Mouse (Mus musculus) ES-E14 (cell line): ENCODE data around the gene Epop. TPM values are rescaled to one million over a fixed set of nuclear protein-coding genes. Genes with fewer than 3 reads are reported as not detected.

Source experiments
- DNase-seq: peaks from one replicate; pipeline ENCODE4 v3.0.0-alpha.2; 2013; ENCODE audit warnings: low read depth, low spot score
- H3K27ac ChIP-seq: 2 replicates; pipeline ENCODE4 v1.5.1; 2012; ENCODE audit warnings: low read depth, mild to moderate bottlenecking, low read length, moderate library complexity, mixed read lengths; ENCODE audit not compliant: poor library complexity, insufficient read depth, severe bottlenecking
- H3K36me3 ChIP-seq: 2 replicates; pipeline ENCODE4 v1.6.1; 2012; ENCODE audit warnings: mild to moderate bottlenecking, low read length, moderate library complexity, mixed read lengths; ENCODE audit not compliant: control insufficient read depth, poor library complexity, insufficient read depth, severe bottlenecking
- H3K4me1 ChIP-seq, 2 experiments: fragments of 150-350 bp in 1 of 2; sonication (generic) in 1 of 2; 2 replicates each; pipeline ENCODE4 v1.6.1; 2012; ENCODE audit warnings: low read length in 2 of 2, mild to moderate bottlenecking in 1 of 2, mixed read lengths in 1 of 2; ENCODE audit not compliant: control insufficient read depth in 2 of 2, insufficient read depth in 2 of 2, poor library complexity in 1 of 2
- H3K4me3 ChIP-seq, 2 experiments: fragments of 150-350 bp in 1 of 2; sonication (generic) in 1 of 2; 2 replicates each; pipeline ENCODE4 v1.5.1; 2012; ENCODE audit warnings: low read length in 2 of 2, low read depth in 1 of 2, mild to moderate bottlenecking in 1 of 2, mixed read lengths in 1 of 2; ENCODE audit not compliant: insufficient read depth in 1 of 2, poor library complexity in 1 of 2, severe bottlenecking in 1 of 2
- H3K9ac ChIP-seq: 2 replicates; pipeline ENCODE4 v1.6.1; 2012; ENCODE audit warnings: low read depth, mild to moderate bottlenecking, low read length, mixed read lengths; ENCODE audit not compliant: poor library complexity, insufficient read depth, severe bottlenecking
- H3K9me3 ChIP-seq: fragments of 150-350 bp; sonication (generic); 2 replicates; pipeline ENCODE4 v1.6.1; 2012; ENCODE audit warnings: low read depth, mild to moderate bottlenecking, low read length; ENCODE audit not compliant: control insufficient read depth, insufficient read depth
- CHD2 ChIP-seq: IDR thresholded peaks from 2 replicates; pipeline ENCODE4 v1.6.1; 2014; ENCODE audit warnings: mild to moderate bottlenecking, low read depth, low read length, inconsistent platforms
- HCFC1 ChIP-seq: IDR thresholded peaks from 2 replicates; pipeline ENCODE4 v1.6.1; 2012; ENCODE audit warnings: low read length, inconsistent platforms, borderline replicate concordance; ENCODE audit not compliant: insufficient read depth
- MAFK ChIP-seq: IDR thresholded peaks from 2 replicates; pipeline ENCODE4 v1.6.1; 2014; ENCODE audit warnings: mild to moderate bottlenecking, low read depth, low read length, inconsistent platforms; ENCODE audit not compliant: insufficient read depth
- ZC3H11A ChIP-seq: IDR thresholded peaks from 2 replicates; pipeline ENCODE4 v1.6.1; 2012; ENCODE audit warnings: low read depth, mild to moderate bottlenecking, inconsistent platforms, low read length, borderline replicate concordance
- ZNF384 ChIP-seq: IDR thresholded peaks from 2 replicates; pipeline ENCODE4 v1.6.1; 2012; ENCODE audit warnings: low read depth, low read length, inconsistent platforms
- in situ Hi-C, 2 experiments: fragments of 600-800 bp; cut with MboI; formaldehyde crosslinking; loops; one replicate each; pipeline ENCODE4 v1.15.1; 2025; ENCODE audit warnings: low sequenced_read_pairs in 2 of 2, inconsistent platforms in 1 of 2; ENCODE audit not compliant: unreplicated experiment in 2 of 2
- total RNA-seq: library from RNA; depleted of rRNA; stranded (reverse); fragments of 300-350 nt; gene quantifications from 2 replicates; pipeline ENCODE4 v1.2.3, GENCODE M21; 2012

Gene Epop
- total RNA-seq, 1 experiment = 109 TPM

DNA sequence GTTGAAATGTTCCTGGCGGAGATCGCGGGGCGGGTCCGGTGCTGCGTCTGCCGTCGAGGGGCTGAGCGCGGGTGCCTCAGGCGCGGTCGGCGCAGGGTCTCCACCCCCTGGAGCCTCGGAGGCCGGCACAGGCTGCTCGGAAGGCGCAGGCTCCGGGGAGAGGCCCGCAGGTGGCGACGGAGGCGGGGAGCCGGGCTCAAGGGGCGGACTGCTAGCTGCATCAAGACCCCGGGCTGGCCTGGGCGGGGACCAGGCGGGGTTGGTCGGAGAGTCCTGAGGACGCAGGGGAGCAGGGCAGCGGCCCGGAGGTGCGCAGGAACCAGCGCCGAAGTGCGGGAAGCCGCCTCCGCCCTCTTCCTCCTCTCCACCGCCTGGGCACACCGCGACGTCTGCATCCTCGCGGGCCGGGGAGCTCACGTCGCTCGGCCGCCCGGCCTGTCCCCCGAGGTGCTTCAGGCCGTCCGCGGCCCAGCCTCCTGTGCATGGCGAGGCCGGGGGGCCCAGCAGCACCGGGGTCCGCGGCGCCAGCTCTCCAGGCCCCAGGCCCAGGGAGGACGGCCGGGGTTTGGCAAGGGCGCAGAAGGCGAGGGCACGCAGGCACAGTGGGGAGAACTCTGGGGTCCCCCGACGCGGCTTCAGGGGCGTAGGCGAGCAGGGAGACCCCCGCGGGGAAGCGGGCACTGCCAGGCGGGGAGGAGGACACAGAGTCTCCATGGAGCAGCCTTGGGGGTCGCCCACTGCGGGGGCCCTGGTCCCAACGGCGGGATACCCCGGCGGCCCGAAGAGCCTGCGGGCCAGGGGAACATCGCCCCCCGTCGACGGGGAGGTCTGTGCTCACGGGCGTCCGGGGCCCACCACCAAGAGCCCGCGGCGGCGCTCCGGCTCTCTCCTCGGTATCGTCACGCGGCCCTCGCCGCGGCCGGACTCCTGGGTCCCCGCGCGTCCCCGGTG is 659 bp downstream of the Epop start:
- in situ Hi-C loops = no loop called here
- Histone ChIP-seq H3K9ac (peak overlapping the region; percentile 96), H3K4me1 (peaks cover 4 to 19% of the 10 kb centered on the region in 2 experiments; a peak in 2 of 4 replicates), H3K9me3 (no peaks in the 10 kb centered on the region), H3K27ac (peak overlapping the region; percentile 75; the same call in 1 of the 2 replicates), H3K36me3 (peaks cover 10% of the 10 kb centered on the region), H3K4me3 (peak overlapping the region; percentile 77 to 89)
- TF ChIP-seq HCFC1 (0 out of 2 replicates have a peak, but pooled peaks have one; percentile 8), ZNF384 (no peak), MAFK (no peak), CHD2 (no peak), ZC3H11A (no peak)
- no peak for DNase-seq

DNA sequence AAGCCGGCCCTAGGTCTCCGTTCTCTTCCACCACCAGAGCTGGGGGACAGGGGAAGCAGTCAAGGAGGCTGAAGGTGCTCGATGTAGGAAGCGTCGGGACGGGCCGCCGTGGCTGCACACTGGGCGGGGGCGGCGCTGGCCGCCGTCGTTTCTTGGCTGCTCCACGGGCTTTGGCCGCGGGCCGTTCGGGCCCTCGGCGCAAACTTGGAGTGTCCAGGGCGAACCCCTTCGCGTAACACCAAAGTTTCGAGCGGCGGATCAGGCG is 1.3 kb downstream of the Epop start:
- no peak for DNase-seq
- in situ Hi-C loops = no loop called here
- peak overlapping the region; percentile 77 to 89 for H3K4me3 ChIP-seq
- peaks cover 12% of the 10 kb centered on the region for H3K36me3 ChIP-seq
- H3K9ac ChIP-seq = peak overlapping the region; percentile 96
- H3K27ac ChIP-seq = peak overlapping the region; percentile 49; the same call in 1 of the 2 replicates
- TF ChIP-seq MAFK (no peak), CHD2 (no peak), HCFC1 (no peak), ZNF384 (no peak), ZC3H11A (no peak)
- no peaks in the 10 kb centered on the region for H3K9me3 ChIP-seq
- peaks cover 4 to 19% of the 10 kb centered on the region in 2 experiments; a peak in 2 of 4 replicates for H3K4me1 ChIP-seq

DNA sequence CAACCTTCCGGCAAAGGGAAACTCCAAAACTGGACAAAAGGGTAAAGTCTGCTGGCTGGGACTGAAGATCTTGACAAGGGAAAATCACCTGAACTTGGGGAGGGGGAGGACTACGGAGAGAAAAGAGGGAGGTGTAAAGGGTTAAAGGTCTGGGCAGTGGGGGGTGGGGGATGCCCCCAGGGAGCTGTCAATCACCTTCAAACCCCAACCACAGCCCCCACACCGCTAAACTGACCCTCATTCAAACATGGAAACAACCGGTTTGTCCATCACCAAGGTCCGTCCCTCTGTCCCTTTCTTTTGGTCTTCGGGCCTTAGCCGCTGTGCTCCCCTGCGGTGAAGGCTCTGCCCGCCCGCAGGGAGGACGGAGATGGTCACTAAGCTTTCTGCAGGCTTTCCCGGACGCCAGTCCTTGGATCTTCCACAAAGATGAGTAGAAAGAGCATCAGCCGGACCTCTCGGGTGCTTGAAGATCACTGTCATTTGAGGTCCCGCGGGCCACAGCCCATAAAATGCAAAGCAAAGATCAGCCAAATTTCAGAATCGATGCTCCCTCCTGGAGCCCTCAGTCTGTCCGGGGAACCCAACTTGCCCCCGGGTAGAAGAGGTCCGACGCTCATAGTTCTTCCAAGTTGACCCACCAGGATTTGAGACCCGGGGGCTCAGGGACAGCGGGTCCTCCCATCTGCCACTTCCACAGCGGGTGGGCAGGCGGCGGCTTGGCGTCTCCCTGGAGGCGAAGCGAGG is 1.8 kb downstream of the Epop start:
- H3K27ac ChIP-seq = peak overlapping the region; percentile 49
- H3K4me1 ChIP-seq = peaks cover 4 to 19% of the 10 kb centered on the region in 2 experiments; a peak in 2 of 4 replicates
- in situ Hi-C loops = no loop called here

DNA sequence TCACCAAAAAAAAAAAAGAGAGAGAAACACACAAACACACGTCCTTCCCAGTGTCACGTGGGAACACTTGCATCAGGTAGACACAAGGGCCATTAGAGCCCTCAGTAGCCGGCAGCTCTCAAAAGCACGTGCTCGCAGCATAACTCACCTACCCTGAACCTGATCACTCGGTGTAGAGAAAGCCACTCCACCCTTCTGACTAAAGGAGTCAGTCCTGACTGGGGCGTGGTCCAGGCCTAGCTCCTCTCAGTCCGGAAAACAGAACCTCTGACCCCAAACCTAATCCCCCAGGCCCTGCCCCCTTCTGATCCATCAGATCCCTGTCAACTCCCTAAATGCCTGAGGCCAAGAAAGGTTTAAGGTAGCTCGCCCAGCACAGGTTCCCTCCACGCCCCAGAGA is 2.7 kb downstream of the Epop start:
- peak; percentile 90 for DNase-seq
- H3K9ac ChIP-seq = peak overlapping the region; percentile 96; the same call in 1 of the 2 replicates
- peaks cover 20% of the 10 kb centered on the region for H3K36me3 ChIP-seq
- TF ChIP-seq MAFK (no peak), HCFC1 (no peak; the same call in 1 of the 2 replicates), CHD2 (0 out of 2 replicates have a peak, but pooled peaks have one; percentile 26), ZNF384 (peak; percentile 70), ZC3H11A (no peak)
- peak overlapping the region; percentile 70 for H3K27ac ChIP-seq
- H3K4me1 ChIP-seq = peaks cover 4 to 19% of the 10 kb centered on the region in 2 experiments; a peak in 2 of 4 replicates
- peak overlapping the region; percentile 77 to 89 for H3K4me3 ChIP-seq
- H3K9me3 ChIP-seq = no peaks in the 10 kb centered on the region
- in situ Hi-C loops = no loop called here

More for the DNA sequence above, 1.8 kb downstream of the Epop start:
- Histone ChIP-seq H3K36me3 (peaks cover 14% of the 10 kb centered on the region), H3K4me3 (peak overlapping the region; percentile 77 to 89), H3K9me3 (no peaks in the 10 kb centered on the region), H3K9ac (peak overlapping the region; percentile 96)
- no peak for DNase-seq
- no peak for TF ChIP-seq MAFK
- TF ChIP-seq HCFC1 = no peak
- TF ChIP-seq ZC3H11A = no peak
- no peak for TF ChIP-seq ZNF384
- no peak for TF ChIP-seq CHD2
